Mouse (Mus musculus) T-cell, adult 66 days (primary cell): ENCODE measurements around the gene Btbd10. TPM values are rescaled to one million over a fixed set of nuclear protein-coding genes. Genes with fewer than 3 reads are reported as not detected.

Experiments used
- total RNA-seq, 2 experiments: library from RNA; stranded (reverse); gene quantifications; 3 replicates in 1 of 2; 4 replicates in 1 of 2; pipeline ENCODE4 v1.2.4; 2023

The Btbd10 gene
- 10 to 100 TPM; 15.2 to 20.4 TPM for total RNA-seq

GRCm38 (mm10) chr7:113368746-113369619, at the start of gene Btbd10:
Gene Btbd10, minus strand, starts transcription at chr7:113369392.

GRCm38 (mm10) chr7:113388470-113388869, 19.3 kb upstream of the Btbd10 start, which contains the start of gene Pth:
Gene Pth, minus strand, starts transcription at chr7:113388570.

Other genes with a start within 250 kb of the Btbd10 start
- gene Arntl, start 161.9 kb downstream of the Btbd10 start, total RNA-seq, result 10 to 100 TPM; 29.4 to 36.2 TPM
- gene Pth, start 19.2 kb upstream of the Btbd10 start, total RNA-seq, result not detected
- gene Far1, start 144.4 kb upstream of the Btbd10 start, total RNA-seq, result 10 to 100 TPM; 66.1 to 67.3 TPM